Mouse (Mus musculus) forebrain, embryonic 14.5 days (tissue): ENCODE measurements around the gene Lpcat3. TPM values are rescaled to one million over a fixed set of nuclear protein-coding genes. Genes with fewer than 3 reads are reported as not detected.
"Not testable (repeated sequence)": the region's sequence is repeated elsewhere in the genome, so short reads cannot be mapped to it uniquely, and the experiment has no call there.

Experiments
- ATAC-seq: fragments of 200-750 bp; cut with Nextera tagmentation; 2 replicates; pipeline ENCODE4 v1.8.0; 2017; ENCODE audit warnings: mild to moderate bottlenecking, moderate library complexity
- DNase-seq: peaks from one replicate; pipeline ENCODE4 v3.0.0-alpha.2; 2015; ENCODE audit warnings: low spot score
- H3K27ac ChIP-seq: fragments of 300-500 bp; sonication (generic); 2 replicates; pipeline ENCODE4 v1.5.1; 2014; ENCODE audit warnings: low read depth, mild to moderate bottlenecking, control low read depth, low read length, moderate library complexity
- H3K27me3 ChIP-seq: fragments of 300-500 bp; sonication (generic); replicated peaks from 2 replicates; pipeline ENCODE4 v1.6.1; 2014; ENCODE audit warnings: low read length, control low read depth, mixed read lengths; ENCODE audit not compliant: control insufficient read depth, insufficient read depth
- H3K36me3 ChIP-seq: fragments of 300-500 bp; sonication (generic); 2 replicates; pipeline ENCODE4 v1.6.1; 2014; ENCODE audit warnings: low read length, control low read depth; ENCODE audit not compliant: control insufficient read depth, insufficient read depth
- H3K4me1 ChIP-seq: fragments of 300-500 bp; sonication (generic); 2 replicates; pipeline ENCODE4 v1.6.1; 2014; ENCODE audit warnings: antibody characterized with exemption, low read length, control low read depth; ENCODE audit not compliant: control insufficient read depth, insufficient read depth
- H3K4me2 ChIP-seq: fragments of 300-500 bp; sonication (generic); 2 replicates; pipeline ENCODE4 v1.6.1; 2014; ENCODE audit warnings: mild to moderate bottlenecking, control low read depth, low read length
- H3K4me3 ChIP-seq: fragments of 300-500 bp; sonication (generic); 2 replicates; pipeline ENCODE4 v1.5.1; 2014; ENCODE audit warnings: low read depth, low read length, control low read depth
- H3K9ac ChIP-seq: fragments of 300-500 bp; sonication (generic); 2 replicates; pipeline ENCODE4 v1.6.1; 2014; ENCODE audit warnings: mild to moderate bottlenecking, low read length, control low read depth, moderate library complexity
- H3K9me3 ChIP-seq: fragments of 300-500 bp; sonication (generic); replicated peaks from 2 replicates; pipeline ENCODE4 v1.6.1; 2016; ENCODE audit warnings: low read length, control low read depth, mixed read lengths; ENCODE audit not compliant: control insufficient read depth
- WGBS: fragments of 180-500 bp; shearing (Covaris S2); extraction: QIAGEN DNeasy Blood & Tissue Kit; methylation state at CpG from one replicate; pipeline ENCODE4 v1.1.7; 2014; 5-methylcytosine and 5-hydroxymethylcytosine counted together
- polyA plus RNA-seq: library from polyadenylated mRNA; unstranded; fragments of >200 nt; fragmentation: Nextera tagmentation; extraction: Ambion mirVana; gene quantifications from 2 replicates; pipeline ENCODE4 v1.2.1, GENCODE M21; 2014

Lpcat3 gene
- polyA plus RNA-seq, 1 experiment from 2014 or later, result 33.4 TPM

GRCm38 (mm10) chr6:124672100-124672499, 9.3 kb downstream of the Lpcat3 start:
- 47% methylated on average over 6 of the region's 6 CpGs for WGBS
- no peak overlapping the region for H3K27ac ChIP-seq
- H3K9ac ChIP-seq, result no peak overlapping the region
- H3K27me3 ChIP-seq, result no peaks in the 10 kb centered on the region
- H3K4me2 ChIP-seq, result no peak overlapping the region
- DNase-seq (no peak), ATAC-seq (no peak)
- no peaks in the 10 kb centered on the region for H3K4me1 ChIP-seq
- H3K4me3 ChIP-seq, result no peak overlapping the region
- H3K9me3 ChIP-seq, result no peaks in the 10 kb centered on the region
- no peaks in the 10 kb centered on the region for H3K36me3 ChIP-seq

GRCm38 (mm10) chr6:124673619-124674018, 10.8 kb downstream of the Lpcat3 start:
- Histone ChIP-seq H3K4me2 (no peak overlapping the region), H3K4me1 (no peaks in the 10 kb centered on the region), H3K4me3 (no peak overlapping the region), H3K9ac (no peak overlapping the region), H3K36me3 (no peaks in the 10 kb centered on the region), H3K27me3 (no peaks in the 10 kb centered on the region), H3K9me3 (no peaks in the 10 kb centered on the region), H3K27ac (no peak overlapping the region)
- 81% methylated on average over 9 of the region's 9 CpGs for WGBS
- no peak for DNase-seq
- no peak for ATAC-seq

- Histone ChIP-seq H3K4me2 (no peak overlapping the region), H3K27ac (no peak overlapping the region), H3K9ac (no peak overlapping the region), H3K4me1 (no peaks in the 10 kb centered on the region), H3K4me3 (no peak overlapping the region), H3K27me3 (no peaks in the 10 kb centered on the region), H3K9me3 (no peaks in the 10 kb centered on the region), H3K36me3 (no peaks in the 10 kb centered on the region)
- ATAC-seq (no peak), DNase-seq (no peak)
- 94% methylated on average over 7 of the region's 7 CpGs for WGBS
Observed at GRCm38 (mm10) chr6:124674591-124674990, 11.8 kb downstream of the Lpcat3 start.

- 84% methylated on average over 6 of the region's 6 CpGs for WGBS
- no peak for ATAC-seq
- no peaks in the 10 kb centered on the region for H3K27me3 ChIP-seq
- no peak overlapping the region for H3K27ac ChIP-seq
- H3K9me3 ChIP-seq, result no peaks in the 10 kb centered on the region
- H3K4me1 ChIP-seq, result no peaks in the 10 kb centered on the region
- H3K36me3 ChIP-seq, result no peaks in the 10 kb centered on the region
- H3K9ac ChIP-seq, result no peak overlapping the region
- no peak for DNase-seq
- no peak overlapping the region for H3K4me2 ChIP-seq
- no peak overlapping the region for H3K4me3 ChIP-seq
Observed at GRCm38 (mm10) chr6:124676171-124676570, 13.3 kb downstream of the Lpcat3 start.

- 94% methylated on average over 7 of the region's 7 CpGs for WGBS
- Histone ChIP-seq H3K4me2 (no peak overlapping the region), H3K27me3 (no peaks in the 10 kb centered on the region), H3K9ac (no peak overlapping the region), H3K4me3 (no peak overlapping the region), H3K27ac (no peak overlapping the region), H3K36me3 (no peaks in the 10 kb centered on the region), H3K9me3 (no peaks in the 10 kb centered on the region), H3K4me1 (no peaks in the 10 kb centered on the region)
- DNase-seq, result no peak
- no peak for ATAC-seq
Observed at GRCm38 (mm10) chr6:124678769-124679168, 15.9 kb downstream of the Lpcat3 start.

- no peak overlapping the region for H3K9ac ChIP-seq
- H3K4me2 ChIP-seq, result no peak overlapping the region
- H3K4me3 ChIP-seq, result no peak overlapping the region
- DNase-seq (no peak), ATAC-seq (no peak)
- no peaks in the 10 kb centered on the region for H3K9me3 ChIP-seq
- H3K4me1 ChIP-seq, result no peaks in the 10 kb centered on the region
- 94% methylated on average over 3 of the region's 3 CpGs for WGBS
- no peaks in the 10 kb centered on the region for H3K36me3 ChIP-seq
- no peak overlapping the region for H3K27ac ChIP-seq
- no peaks in the 10 kb centered on the region for H3K27me3 ChIP-seq
Observed at GRCm38 (mm10) chr6:124679486-124679885, 16.7 kb downstream of the Lpcat3 start.

GRCm38 (mm10) chr6:124682291-124682690, 19.5 kb downstream of the Lpcat3 start:
- not testable (repeated sequence) for ATAC-seq, H3K36me3 ChIP-seq, H3K4me2 ChIP-seq, DNase-seq, H3K4me3 ChIP-seq, H3K27ac ChIP-seq, H3K4me1 ChIP-seq, H3K27me3 ChIP-seq, H3K9me3 ChIP-seq, H3K9ac ChIP-seq
- 38% methylated on average over 6 of the region's 6 CpGs for WGBS

- 90% methylated on average over 14 of the region's 14 CpGs for WGBS
- no peaks in the 10 kb centered on the region for H3K4me1 ChIP-seq
- H3K4me3 ChIP-seq, result no peak overlapping the region
- no peak for ATAC-seq
- H3K9me3 ChIP-seq, result no peaks in the 10 kb centered on the region
- no peak for DNase-seq
- no peaks in the 10 kb centered on the region for H3K27me3 ChIP-seq
- H3K27ac ChIP-seq, result no peak overlapping the region
- H3K4me2 ChIP-seq, result no peak overlapping the region
- H3K9ac ChIP-seq, result no peak overlapping the region
- no peaks in the 10 kb centered on the region for H3K36me3 ChIP-seq
Observed at GRCm38 (mm10) chr6:124683591-124684417, 21.0 kb downstream of the Lpcat3 start.

- Histone ChIP-seq H3K4me1 (no peaks in the 10 kb centered on the region), H3K27me3 (no peaks in the 10 kb centered on the region), H3K9me3 (no peaks in the 10 kb centered on the region), H3K36me3 (no peaks in the 10 kb centered on the region), H3K9ac (no peak overlapping the region), H3K27ac (no peak overlapping the region), H3K4me2 (no peak overlapping the region), H3K4me3 (no peak overlapping the region)
- no peak for ATAC-seq
- 84% methylated on average over 12 of the region's 12 CpGs for WGBS
- no peak for DNase-seq
Observed at GRCm38 (mm10) chr6:124685606-124686386, 23.0 kb downstream of the Lpcat3 start.
